Mouse (Mus musculus) left cerebral cortex, adult 2 months (tissue): ENCODE results near the gene Olfr763. TPM values are rescaled to one million over a fixed set of nuclear protein-coding genes. Genes with fewer than 3 reads are reported as not detected.
"Not testable (repeated sequence)": the region's sequence is repeated elsewhere in the genome, so short reads cannot be mapped to it uniquely, and the experiment has no call there.

Source experiments
- DNase-seq, 2 experiments: peaks; one replicate each; pipeline ENCODE4 v3.0.0; 2021 to 2022; ENCODE audit warnings: low spot score in 2 of 2, mixed read lengths in 1 of 2; ENCODE audit errors: extremely low spot score in 1 of 2
- H3K27ac ChIP-seq: fragments of 200-600 bp; 2 replicates; pipeline ENCODE4 v1.8.1; 2022
- H3K4me3 ChIP-seq: fragments of 200-600 bp; 2 replicates; pipeline ENCODE4 v1.8.1; 2022
- CTCF ChIP-seq: fragments of 200-600 bp; IDR thresholded peaks from 2 replicates; pipeline ENCODE4 v1.8.1; 2022; ENCODE audit warnings: antibody characterized with exemption, mild to moderate bottlenecking, moderate library complexity
- intact Hi-C: fragments of 180-260 bp; cut with DNase I; formaldehyde crosslinking; loops from one replicate; pipeline ENCODE4 v1.15.1; 2025
- long read RNA-seq, 2 experiments: library from polyadenylated mRNA; stranded (forward); transcript quantifications; one replicate each; pipeline ENCODE4 v2.0.0; 2021; ENCODE audit warnings: borderline mapping rate in 2 of 2
- total RNA-seq, 2 experiments: library from RNA; stranded (reverse); gene quantifications; 2 replicates each; pipeline ENCODE4 v1.2.3; 2021

Gene Olfr763
- total RNA-seq, result not detected
- long read RNA-seq, experiment 1, result 0 reads
- long read RNA-seq, experiment 2, result 0 reads

DNA sequence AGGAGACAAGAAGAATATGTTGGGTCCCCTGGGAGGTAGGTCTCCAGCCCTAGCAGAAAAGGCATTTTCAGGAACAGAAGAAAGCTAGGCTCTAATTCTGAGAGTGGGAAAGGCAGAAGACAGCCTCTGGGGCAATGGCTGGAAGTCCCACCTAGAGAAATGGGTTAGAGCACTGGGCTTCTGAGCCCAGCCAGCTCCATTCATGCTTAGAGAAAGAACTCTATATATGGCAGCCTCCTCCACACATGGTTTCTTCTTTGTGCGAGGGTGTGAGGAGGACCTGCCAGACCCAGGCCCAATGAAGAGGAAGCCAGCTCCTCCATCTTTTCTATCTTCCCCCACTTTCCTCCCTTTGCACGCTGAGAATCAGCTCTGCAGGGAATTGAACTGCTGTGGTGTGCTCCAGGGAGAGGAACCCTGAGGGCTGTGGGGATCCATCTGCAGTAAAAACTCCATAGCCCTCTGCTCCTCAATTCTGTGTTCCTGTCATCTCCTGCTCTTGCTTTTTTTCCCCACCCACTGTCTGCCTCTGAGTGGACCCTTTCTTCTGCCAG lies at the start of gene Olfr763:
Olfr763 (plus strand) TSS at position 504 of the 554 bp plus-strand sequence.
- intact Hi-C loops, result no loop called here
- DNase-seq, result no peak
- TF ChIP-seq CTCF, result no peak
- no peak within 1 kb of the TSS for H3K27ac ChIP-seq
- H3K4me3 ChIP-seq, result no peak within 1 kb of the TSS

DNA sequence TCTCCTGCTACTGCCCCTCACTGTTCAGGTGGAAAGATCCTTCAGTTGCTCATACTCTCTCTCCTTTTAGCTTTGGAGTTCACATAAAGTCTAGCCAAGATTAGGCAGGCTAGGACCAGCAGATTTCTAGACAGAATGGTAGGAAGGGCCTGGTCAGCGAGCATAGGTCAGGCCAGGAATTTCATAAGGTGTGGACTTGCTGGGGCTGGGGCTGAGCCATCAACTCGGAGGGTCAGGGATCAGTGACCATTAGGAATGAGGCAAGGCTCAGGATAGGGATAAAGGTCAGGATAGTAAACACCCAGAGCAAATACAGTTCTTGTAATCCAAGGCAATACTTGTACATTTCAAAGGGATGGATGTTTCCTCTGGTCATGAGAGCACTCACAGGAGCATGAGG lies 45.6 kb upstream of the Olfr763 start:
- Histone ChIP-seq H3K4me3 (no peak overlapping the region), H3K27ac (no peak overlapping the region)
- intact Hi-C loops, result no loop called here
- no peak for DNase-seq
- TF ChIP-seq CTCF, result no peak

DNA sequence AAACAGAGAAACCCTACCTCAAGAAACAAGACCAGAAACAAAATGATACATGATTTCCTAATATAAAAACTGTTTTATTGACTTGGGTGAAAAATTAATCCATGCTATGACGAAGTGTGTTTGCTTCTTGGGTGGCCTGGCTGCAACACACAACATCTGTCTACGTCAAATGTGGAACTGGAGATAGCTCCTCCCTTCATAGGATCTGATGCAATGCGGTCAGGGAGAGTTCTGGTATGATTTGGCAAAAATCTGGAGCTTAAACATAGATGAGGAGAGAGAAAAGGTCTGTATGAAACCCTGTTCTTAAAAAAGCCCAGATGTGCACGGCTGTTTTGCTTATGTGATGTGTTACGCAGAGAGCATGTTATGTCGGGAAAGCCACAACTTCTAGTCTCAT lies 44.7 kb upstream of the Olfr763 start:
- DNase-seq, result no peak
- H3K27ac ChIP-seq, result no peak overlapping the region
- TF ChIP-seq CTCF, result no peak
- intact Hi-C loops, result no loop called here
- no peak overlapping the region for H3K4me3 ChIP-seq

DNA sequence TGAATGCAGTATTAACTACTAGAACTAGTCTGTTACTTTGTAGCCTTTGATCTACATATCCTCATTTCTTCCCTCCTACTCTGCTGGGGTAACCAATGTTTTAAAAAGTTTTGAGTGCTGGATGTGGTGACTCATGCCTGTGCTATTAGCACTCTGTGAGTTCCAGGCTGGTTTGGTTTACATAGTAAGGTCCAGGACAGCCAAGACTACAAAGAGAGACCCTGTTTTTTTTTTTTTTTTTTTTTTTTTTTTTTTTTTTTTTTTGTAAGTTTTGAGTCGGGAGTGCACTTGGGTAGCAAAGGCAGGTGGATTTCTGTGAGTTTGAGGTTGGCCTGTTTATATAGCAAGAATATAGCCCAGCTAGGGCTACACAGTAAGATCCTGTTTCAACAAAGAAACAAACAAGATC lies 42.2 kb upstream of the Olfr763 start:
- Histone ChIP-seq H3K27ac (no peak overlapping the region), H3K4me3 (no peak overlapping the region)
- intact Hi-C loops, result no loop called here
- DNase-seq, result no peak
- no peak for TF ChIP-seq CTCF

- DNase-seq, result no peak
- intact Hi-C loops, result no loop called here
- Histone ChIP-seq H3K4me3 (no peak overlapping the region), H3K27ac (no peak overlapping the region)
- TF ChIP-seq CTCF, result no peak
Measured at GRCm38 (mm10) chr10:128970740-128971250, 39.8 kb upstream of the Olfr763 start.

- no peak for DNase-seq
- Histone ChIP-seq H3K27ac (no peak overlapping the region), H3K4me3 (no peak overlapping the region)
- intact Hi-C loops, result no loop called here
- no peak for TF ChIP-seq CTCF
Measured at GRCm38 (mm10) chr10:128972841-128973240, 37.8 kb upstream of the Olfr763 start.

GRCm38 (mm10) chr10:128976395-128976794 lies 34.2 kb upstream of the Olfr763 start:
- DNase-seq, result no peak

DNA sequence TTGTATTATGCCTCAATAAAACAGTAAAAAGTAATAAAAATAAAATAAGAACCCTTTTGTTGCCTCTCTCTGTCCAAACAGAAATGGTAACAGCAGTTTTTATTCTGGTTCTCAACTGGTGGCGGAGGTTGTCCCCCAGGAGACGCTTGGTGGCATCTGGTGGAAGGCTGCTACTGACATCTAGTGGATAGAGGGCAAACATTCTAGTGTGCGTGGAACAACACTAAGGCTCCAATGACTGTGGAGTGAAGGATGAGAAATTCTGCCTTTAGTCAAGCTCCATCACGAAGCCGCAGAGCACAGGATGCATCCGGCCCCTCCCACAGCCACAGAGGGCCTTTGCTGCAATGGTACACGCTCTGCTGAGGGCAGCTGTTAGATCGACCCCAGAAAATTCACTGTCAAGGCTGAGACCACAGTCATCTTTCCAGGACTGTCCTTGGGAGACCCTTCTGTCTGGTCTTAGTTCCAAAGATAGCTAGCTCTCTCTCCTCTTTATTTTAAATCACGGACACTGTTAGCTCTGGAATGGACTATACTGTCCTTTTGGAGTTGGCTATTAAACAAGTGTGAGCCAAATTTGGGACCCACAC lies 33.0 kb upstream of the Olfr763 start:
- peak; percentile 85 for TF ChIP-seq CTCF

More at GRCm38 (mm10) chr10:128976395-128976794, 34.2 kb upstream of the Olfr763 start:
- intact Hi-C loops, result loop anchor here (5.0 kb wide), 4 partner anchors 64 to 244 kb away; no protein-coding TSS in a partner anchor
- TF ChIP-seq CTCF, result no peak
- no peak overlapping the region for H3K27ac ChIP-seq
- H3K4me3 ChIP-seq, result no peak overlapping the region

GRCm38 (mm10) chr10:128980644-128981365 lies 29.8 kb upstream of the Olfr763 start:
- intact Hi-C loops, result no loop called here
- Histone ChIP-seq H3K27ac (no peak overlapping the region), H3K4me3 (no peak overlapping the region)
- no peak for DNase-seq
- no peak for TF ChIP-seq CTCF

More for the DNA sequence above, 33.0 kb upstream of the Olfr763 start:
- H3K4me3 ChIP-seq, result no peak overlapping the region
- H3K27ac ChIP-seq, result no peak overlapping the region
- peak; percentile 43 to 54 for DNase-seq
- intact Hi-C loops, result loop anchor here (5.0 kb wide), 4 partner anchors 65 to 245 kb away; no protein-coding TSS in a partner anchor

- intact Hi-C loops, H3K27ac ChIP-seq, DNase-seq, H3K4me3 ChIP-seq: not testable (repeated sequence)
Measured at GRCm38 (mm10) chr10:128989131-128989530, 21.5 kb upstream of the Olfr763 start, which contains the start of gene Olfr9. Gene Olfr9 (plus strand): TSS chr10:128989431.

GRCm38 (mm10) chr10:128990129-128990850 lies 20.3 kb upstream of the Olfr763 start:
- DNase-seq, H3K27ac ChIP-seq, intact Hi-C loops, H3K4me3 ChIP-seq: not testable (repeated sequence)
